Mouse (Mus musculus) embryonic facial prominence, embryonic 11.5 days (tissue): Measurements from ENCODE around the gene C2cd3. TPM values are rescaled to one million over a fixed set of nuclear protein-coding genes. Genes with fewer than 3 reads are reported as not detected.

Experiments
- ATAC-seq: fragments of 200-750 bp; cut with Nextera tagmentation; replicated peaks from 2 replicates; pipeline ENCODE4 v1.8.0; 2017; ENCODE audit warnings: low read depth; ENCODE audit not compliant: insufficient number of reproducible peaks, low FRiP score, low TSS enrichment
- DNase-seq: peaks from one replicate; pipeline ENCODE4 v3.0.0-alpha.2; 2015; ENCODE audit warnings: low spot score
- H3K27ac ChIP-seq: fragments of 300-500 bp; sonication (generic); replicated peaks from 2 replicates; pipeline ENCODE4 v1.5.1; 2014; ENCODE audit warnings: mild to moderate bottlenecking, low read depth, low read length, control low read depth
- H3K27me3 ChIP-seq: fragments of 300-500 bp; sonication (generic); 2 replicates; pipeline ENCODE4 v1.6.1; 2014; ENCODE audit warnings: mild to moderate bottlenecking, low read length, moderate library complexity, mixed read lengths; ENCODE audit not compliant: control insufficient read depth, insufficient read depth
- H3K36me3 ChIP-seq: fragments of 300-500 bp; sonication (generic); replicated peaks from 2 replicates; pipeline ENCODE4 v1.6.1; 2014; ENCODE audit warnings: low read depth, mild to moderate bottlenecking, low read length, moderate library complexity, mixed read lengths; ENCODE audit not compliant: control insufficient read depth, insufficient read depth
- H3K4me1 ChIP-seq: fragments of 300-500 bp; sonication (generic); 2 replicates; pipeline ENCODE4 v1.6.1; 2014; ENCODE audit warnings: low read length, mixed read lengths; ENCODE audit not compliant: control insufficient read depth, insufficient read depth
- H3K4me2 ChIP-seq: fragments of 300-500 bp; sonication (generic); 2 replicates; pipeline ENCODE4 v1.6.1; 2014; ENCODE audit warnings: low read depth, mild to moderate bottlenecking, control low read depth, low read length, moderate library complexity
- H3K4me3 ChIP-seq: fragments of 300-500 bp; sonication (generic); 2 replicates; pipeline ENCODE4 v1.5.1; 2014; ENCODE audit warnings: low read depth, low read length, control low read depth
- H3K9ac ChIP-seq: fragments of 300-500 bp; sonication (generic); replicated peaks from 2 replicates; pipeline ENCODE4 v1.6.1; 2014; ENCODE audit warnings: mild to moderate bottlenecking, control low read depth, low read length
- H3K9me3 ChIP-seq: fragments of 300-500 bp; sonication (generic); replicated peaks from 2 replicates; pipeline ENCODE4 v1.6.1; 2016; ENCODE audit warnings: mild to moderate bottlenecking, low read length, inconsistent platforms, mixed read lengths; ENCODE audit not compliant: control insufficient read depth
- WGBS: fragments of 180-500 bp; shearing (Covaris S2); extraction: QIAGEN DNeasy Blood & Tissue Kit; methylation state at CpG from one replicate; pipeline ENCODE4 v1.1.7; 2014; 5-methylcytosine and 5-hydroxymethylcytosine counted together
- polyA plus RNA-seq: library from polyadenylated mRNA; unstranded; fragments of >200 nt; fragmentation: Nextera tagmentation; extraction: Ambion mirVana; gene quantifications from 2 replicates; pipeline ENCODE4 v1.2.1, GENCODE M21; 2014

Gene C2cd3
- polyA plus RNA-seq, 1 experiment from 2014 or later, result 32.4 TPM

DNA sequence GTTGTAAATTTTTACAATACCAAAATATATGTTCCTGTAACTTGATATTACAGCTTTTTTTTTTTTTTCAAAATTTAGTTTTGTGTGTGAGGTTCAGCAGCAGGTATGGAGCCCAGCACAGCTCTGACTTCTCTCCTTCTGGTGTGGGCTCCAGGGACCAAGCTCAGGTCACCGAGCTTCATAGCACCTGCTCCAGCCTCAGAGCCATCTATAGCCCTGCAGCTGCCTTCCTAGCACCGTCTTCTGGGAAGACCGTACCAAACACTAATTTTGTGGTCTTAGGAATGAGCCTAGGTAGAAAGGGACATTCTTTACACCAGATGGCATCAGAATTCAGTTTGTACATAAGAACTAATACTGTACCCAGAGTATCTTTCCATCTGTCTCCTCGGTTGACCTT, 36.7 kb downstream of the C2cd3 start:
- Histone ChIP-seq H3K4me3 (no peak overlapping the region), H3K9me3 (no peaks in the 10 kb centered on the region), H3K27me3 (no peaks in the 10 kb centered on the region), H3K36me3 (peaks cover 3% of the 10 kb centered on the region), H3K9ac (no peak overlapping the region), H3K4me2 (no peak overlapping the region), H3K4me1 (no peaks in the 10 kb centered on the region), H3K27ac (no peak overlapping the region)
- DNase-seq (no peak), ATAC-seq (no peak)
- WGBS, result 94% methylated on average over 4 of the region's 4 CpGs

DNA sequence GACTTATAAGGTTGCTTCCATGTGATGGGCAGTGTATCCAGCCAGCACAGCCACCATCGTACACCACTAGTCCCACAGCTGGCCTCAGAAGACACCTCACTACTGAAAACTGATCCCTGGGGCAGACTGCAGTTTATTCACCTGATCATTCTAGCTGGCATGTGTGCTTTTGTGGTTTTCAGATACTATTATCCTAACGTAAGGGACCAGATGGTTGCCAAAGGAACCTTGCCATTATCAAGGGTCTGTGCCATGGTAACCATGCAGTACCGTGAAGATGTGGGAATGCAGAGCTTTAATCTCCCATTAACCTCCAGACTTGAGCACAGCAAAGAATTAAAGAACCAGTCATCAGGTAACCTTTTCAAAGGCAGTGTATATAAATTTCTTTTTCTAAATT, 53.8 kb downstream of the C2cd3 start:
- Histone ChIP-seq H3K27me3 (no peaks in the 10 kb centered on the region), H3K27ac (no peak overlapping the region), H3K4me3 (no peak overlapping the region), H3K36me3 (peaks cover 3% of the 10 kb centered on the region), H3K9ac (no peak overlapping the region), H3K4me1 (no peaks in the 10 kb centered on the region), H3K9me3 (no peaks in the 10 kb centered on the region), H3K4me2 (no peak overlapping the region)
- DNase-seq (no peak), ATAC-seq (no peak)
- 83% methylated on average over 3 of the region's 3 CpGs for WGBS

DNA sequence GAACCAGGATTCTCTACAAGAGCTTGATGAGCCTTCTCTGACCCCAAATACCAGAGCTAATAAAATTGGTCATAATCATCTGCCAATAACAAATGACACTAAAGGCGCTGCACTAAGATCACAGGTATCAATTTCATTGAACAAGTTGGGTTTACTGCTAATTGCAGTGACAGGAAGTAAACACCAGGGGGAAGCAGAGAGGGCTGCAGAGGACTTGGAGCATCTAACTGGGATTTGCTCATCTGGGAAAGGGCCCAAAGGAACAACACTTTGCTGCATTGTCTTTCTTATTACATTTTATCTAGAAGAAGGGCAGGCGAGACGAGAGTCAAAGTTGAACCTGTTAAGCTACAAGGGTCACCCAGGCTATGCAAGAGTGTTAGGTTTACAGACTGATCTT, 57.1 kb downstream of the C2cd3 start:
- H3K4me1 ChIP-seq, result no peaks in the 10 kb centered on the region
- ATAC-seq, result no peak
- H3K36me3 ChIP-seq, result peaks cover 6% of the 10 kb centered on the region
- no peak overlapping the region for H3K9ac ChIP-seq
- H3K27ac ChIP-seq, result no peak overlapping the region
- H3K27me3 ChIP-seq, result no peaks in the 10 kb centered on the region
- WGBS, result 68% methylated on average over 3 of the region's 3 CpGs
- H3K4me3 ChIP-seq, result no peak overlapping the region
- no peaks in the 10 kb centered on the region for H3K9me3 ChIP-seq
- no peak overlapping the region for H3K4me2 ChIP-seq
- peak; percentile 50 for DNase-seq

DNA sequence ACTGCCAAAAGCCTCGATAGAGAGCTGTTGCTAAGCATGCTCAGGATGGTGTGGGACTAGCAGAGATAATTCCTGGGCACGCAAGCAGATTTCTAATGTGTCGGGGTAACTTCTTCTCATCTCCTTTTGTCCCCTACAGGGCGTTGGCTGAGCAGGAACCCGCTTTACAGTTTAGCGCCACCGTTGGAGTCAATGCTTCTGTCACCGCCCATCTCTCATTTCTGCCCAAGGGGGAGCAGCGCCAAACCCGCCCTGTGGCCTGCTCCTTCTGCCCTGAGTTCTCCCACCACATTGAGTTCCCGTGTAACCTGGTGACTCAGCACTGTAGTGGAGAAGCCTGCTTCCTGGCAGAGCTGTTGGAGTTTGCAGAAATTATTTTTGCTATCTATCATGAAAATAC, 57.9 kb downstream of the C2cd3 start:
- peaks cover 6% of the 10 kb centered on the region for H3K36me3 ChIP-seq
- H3K4me2 ChIP-seq, result no peak overlapping the region
- H3K27ac ChIP-seq, result no peak overlapping the region
- no peaks in the 10 kb centered on the region for H3K9me3 ChIP-seq
- ATAC-seq, result no peak
- no peaks in the 10 kb centered on the region for H3K4me1 ChIP-seq
- no peak overlapping the region for H3K9ac ChIP-seq
- H3K27me3 ChIP-seq, result no peaks in the 10 kb centered on the region
- 89% methylated on average over 11 of the region's 11 CpGs for WGBS
- no peak for DNase-seq
- no peak overlapping the region for H3K4me3 ChIP-seq

- DNase-seq (no peak), ATAC-seq (no peak)
- no peak overlapping the region for H3K4me3 ChIP-seq
- H3K9ac ChIP-seq, result no peak overlapping the region
- H3K9me3 ChIP-seq, result no peaks in the 10 kb centered on the region
- H3K4me2 ChIP-seq, result no peak overlapping the region
- peaks cover 6% of the 10 kb centered on the region for H3K36me3 ChIP-seq
- WGBS, result 89% methylated on average over 5 of the region's 5 CpGs
- no peaks in the 10 kb centered on the region for H3K4me1 ChIP-seq
- no peak overlapping the region for H3K27ac ChIP-seq
- no peaks in the 10 kb centered on the region for H3K27me3 ChIP-seq
These were observed 59.1 kb downstream of the C2cd3 start for GRCm38 (mm10) chr7:100431103-100431502.

DNA sequence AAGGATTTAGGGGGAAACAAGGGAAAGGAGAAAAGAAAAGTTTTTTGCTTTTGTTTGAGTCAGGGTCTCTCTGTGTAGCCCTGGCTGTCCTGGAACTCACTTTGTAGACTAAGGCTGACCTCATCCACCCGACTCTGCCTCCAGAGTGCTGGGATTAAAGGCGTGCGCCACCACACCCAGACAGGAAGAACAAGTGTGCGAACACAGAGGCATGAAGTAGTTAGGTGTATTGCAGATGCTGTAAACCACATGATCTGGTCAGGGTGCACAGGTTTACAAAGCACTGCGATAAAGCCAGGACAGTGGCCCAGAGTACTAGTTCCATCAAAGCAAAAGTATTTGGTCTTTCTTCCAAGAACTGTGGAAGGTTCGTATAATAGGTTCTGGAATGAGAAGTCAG, 61.3 kb downstream of the C2cd3 start:
- Histone ChIP-seq H3K36me3 (peaks cover 3% of the 10 kb centered on the region), H3K4me3 (no peak overlapping the region)
- WGBS, result 87% methylated on average over 6 of the region's 6 CpGs

DNA sequence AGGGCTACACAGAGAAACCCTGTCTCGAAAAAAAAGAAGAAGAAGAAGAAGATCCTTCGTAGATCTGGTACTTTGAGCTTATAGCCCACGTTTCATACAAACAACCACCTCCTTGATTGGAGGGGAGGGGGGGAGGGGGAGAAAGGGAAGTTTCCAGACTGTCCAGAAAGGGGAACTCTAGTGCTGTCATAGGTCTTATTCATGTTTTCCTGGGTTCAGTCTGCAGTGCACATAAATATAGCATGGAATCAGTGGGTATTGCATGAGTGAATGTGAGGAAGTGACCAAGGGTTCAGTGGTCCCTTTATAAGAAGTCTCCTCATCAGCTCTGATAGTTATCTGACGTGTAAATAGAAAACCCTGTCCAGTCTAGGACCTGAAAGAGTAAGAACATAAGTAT, 71.7 kb downstream of the C2cd3 start:
- H3K27me3 ChIP-seq, result no peaks in the 10 kb centered on the region
- no peak overlapping the region for H3K4me2 ChIP-seq
- H3K9me3 ChIP-seq, result no peaks in the 10 kb centered on the region
- H3K4me3 ChIP-seq, result no peak overlapping the region
- ATAC-seq (no peak), DNase-seq (no peak)
- H3K9ac ChIP-seq, result no peak overlapping the region
- H3K27ac ChIP-seq, result no peak overlapping the region
- H3K36me3 ChIP-seq, result peaks cover 9% of the 10 kb centered on the region
- no peaks in the 10 kb centered on the region for H3K4me1 ChIP-seq
- 85% methylated on average over 4 of the region's 4 CpGs for WGBS

More for the DNA sequence above, 61.3 kb downstream of the C2cd3 start:
- no peak overlapping the region for H3K9ac ChIP-seq
- DNase-seq (no peak), ATAC-seq (no peak)
- H3K4me2 ChIP-seq, result no peak overlapping the region
- H3K4me1 ChIP-seq, result no peaks in the 10 kb centered on the region
- no peak overlapping the region for H3K27ac ChIP-seq
- no peaks in the 10 kb centered on the region for H3K9me3 ChIP-seq
- no peaks in the 10 kb centered on the region for H3K27me3 ChIP-seq

DNA sequence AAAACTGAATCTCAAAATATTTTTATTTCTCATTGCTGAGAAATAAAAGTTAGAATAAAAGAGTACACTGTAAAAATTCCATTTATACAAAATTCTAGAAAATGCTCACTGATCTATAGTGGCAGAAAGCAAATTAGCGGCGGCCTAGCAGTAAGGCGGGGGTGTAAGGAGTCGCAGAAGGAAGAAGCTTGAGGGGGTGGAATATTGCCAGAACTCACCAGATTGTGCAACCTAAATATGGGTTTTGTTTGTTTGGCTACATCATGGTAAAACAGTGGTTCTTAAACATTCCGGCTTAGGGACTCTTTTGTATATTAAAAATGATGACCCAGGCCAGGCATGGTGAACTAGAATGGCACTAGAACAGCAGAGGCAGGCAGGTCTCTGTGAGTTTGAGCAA, 74.2 kb downstream of the C2cd3 start:
- ATAC-seq, result no peak
- 96% methylated on average over 5 of the region's 5 CpGs for WGBS

More for the DNA sequence above, 74.2 kb downstream of the C2cd3 start:
- Histone ChIP-seq H3K4me1 (no peaks in the 10 kb centered on the region), H3K27me3 (no peaks in the 10 kb centered on the region), H3K9ac (no peak overlapping the region), H3K27ac (no peak overlapping the region), H3K36me3 (peaks cover 9% of the 10 kb centered on the region), H3K4me2 (no peak overlapping the region), H3K4me3 (no peak overlapping the region), H3K9me3 (no peaks in the 10 kb centered on the region)
- DNase-seq, result no peak
